Mouse (Mus musculus) midbrain, embryonic 16.5 days (tissue): ENCODE measurements at regions not wholly inside any gene's neighbourhood (a gene's known extent, or its start where the extent isn't known, plus 50 kb on each side); places are given as distances from the start of the nearest gene placed in this dataset.
"Not testable (repeated sequence)": the region's sequence is repeated elsewhere in the genome, so short reads cannot be mapped to it uniquely, and the experiment has no call there.

Experiments used
- ATAC-seq: fragments of 200-750 bp; cut with Nextera tagmentation; 2 replicates; pipeline ENCODE4 v1.8.0; 2017; ENCODE audit warnings: moderate TSS enrichment
- H3K27ac ChIP-seq: fragments of 300-500 bp; sonication (generic); 2 replicates; pipeline ENCODE4 v1.5.1; 2014; ENCODE audit warnings: mild to moderate bottlenecking, low read length, mixed read lengths
- H3K27me3 ChIP-seq: fragments of 300-500 bp; sonication (generic); 2 replicates; pipeline ENCODE4 v1.6.1; 2014; ENCODE audit warnings: low read depth, low read length, mixed read lengths; ENCODE audit not compliant: control insufficient read depth, insufficient read depth
- H3K36me3 ChIP-seq: fragments of 300-500 bp; sonication (generic); 2 replicates; pipeline ENCODE4 v1.6.1; 2014; ENCODE audit warnings: mild to moderate bottlenecking, low read length, moderate library complexity, mixed read lengths; ENCODE audit not compliant: control insufficient read depth, insufficient read depth
- H3K4me1 ChIP-seq: fragments of 300-500 bp; sonication (generic); 2 replicates; pipeline ENCODE4 v1.6.1; 2014; ENCODE audit warnings: mild to moderate bottlenecking, low read length, mixed read lengths; ENCODE audit not compliant: control insufficient read depth, insufficient read depth
- H3K4me2 ChIP-seq: fragments of 300-500 bp; sonication (generic); 2 replicates; pipeline ENCODE4 v1.6.1; 2014; ENCODE audit warnings: mild to moderate bottlenecking, low read length, mixed read lengths
- H3K4me3 ChIP-seq: fragments of 300-500 bp; sonication (generic); 2 replicates; pipeline ENCODE4 v1.5.1; 2014; ENCODE audit warnings: low read depth, mild to moderate bottlenecking, low read length, moderate library complexity, mixed read lengths
- H3K9ac ChIP-seq: fragments of 300-500 bp; sonication (generic); 2 replicates; pipeline ENCODE4 v1.6.1; 2014; ENCODE audit warnings: low read depth, low read length, mixed read lengths
- H3K9me3 ChIP-seq: fragments of 300-500 bp; sonication (generic); replicated peaks from 2 replicates; pipeline ENCODE4 v1.6.1; 2014; ENCODE audit warnings: mild to moderate bottlenecking, low read length, mixed read lengths; ENCODE audit not compliant: control insufficient read depth, poor library complexity, severe bottlenecking
- WGBS: fragments of 180-500 bp; shearing (Covaris S2); extraction: QIAGEN DNeasy Blood & Tissue Kit; methylation state at CpG from one replicate; pipeline ENCODE4 v1.1.7; 2014; 5-methylcytosine and 5-hydroxymethylcytosine counted together

DNA sequence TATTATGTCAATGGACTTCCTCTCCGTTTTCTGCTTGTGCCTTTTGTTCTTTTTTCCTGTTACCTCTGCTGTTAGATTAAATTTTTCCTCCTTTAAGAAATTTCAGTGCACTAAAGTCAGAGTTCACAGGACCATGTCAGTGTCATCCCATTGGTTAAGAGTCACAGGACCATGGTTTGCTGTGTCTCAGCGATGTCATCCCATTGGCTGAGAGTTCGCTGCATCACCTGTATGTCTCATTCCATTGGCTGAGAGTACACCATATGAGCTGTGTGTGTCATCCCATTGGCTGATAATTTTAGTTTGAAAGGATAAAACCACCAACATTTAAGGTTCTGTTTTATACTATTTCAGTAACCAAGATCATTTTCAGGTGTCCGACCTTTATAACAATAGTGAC lies 50.7 kb upstream of the Jade1 start:
- H3K4me2 ChIP-seq = no peak overlapping the region
- no peak for ATAC-seq
- H3K4me3 ChIP-seq = no peak overlapping the region
- no peaks in the 10 kb centered on the region for H3K9me3 ChIP-seq
- H3K36me3 ChIP-seq = no peaks in the 10 kb centered on the region
- no peak overlapping the region for H3K9ac ChIP-seq
- H3K27ac ChIP-seq = no peak overlapping the region
- H3K27me3 ChIP-seq = no peaks in the 10 kb centered on the region
- no peaks in the 10 kb centered on the region for H3K4me1 ChIP-seq
- 93% methylated on average over 4 of the region's 4 CpGs for WGBS

DNA sequence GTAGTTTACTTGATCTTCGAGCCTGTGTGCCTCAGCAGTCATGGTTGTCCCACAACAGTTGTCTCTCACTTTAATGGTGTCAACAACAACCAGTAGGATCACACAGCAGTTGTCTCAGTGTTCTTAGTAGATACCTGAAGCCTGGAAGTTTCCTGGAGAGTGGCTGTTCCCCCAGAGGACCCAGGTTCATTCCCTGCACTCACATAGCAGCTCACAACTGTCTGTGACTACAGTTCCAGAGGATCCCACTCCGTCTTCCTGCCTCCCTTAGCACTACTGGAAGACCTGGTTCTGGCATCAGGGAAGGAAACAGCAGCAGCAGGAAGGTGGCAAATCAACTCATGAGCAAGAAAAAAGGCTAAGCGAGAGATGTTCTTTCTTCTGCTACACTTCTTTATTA lies 53.4 kb upstream of the Jade1 start:
- H3K4me3 ChIP-seq = no peak overlapping the region
- H3K36me3 ChIP-seq = no peaks in the 10 kb centered on the region
- H3K27ac ChIP-seq = no peak overlapping the region
- H3K9ac ChIP-seq = no peak overlapping the region
- no peaks in the 10 kb centered on the region for H3K9me3 ChIP-seq
- no peak for ATAC-seq
- no peak overlapping the region for H3K4me2 ChIP-seq
- H3K27me3 ChIP-seq = no peaks in the 10 kb centered on the region
- 91% methylated on average over 3 of the region's 3 CpGs for WGBS
- no peaks in the 10 kb centered on the region for H3K4me1 ChIP-seq

DNA sequence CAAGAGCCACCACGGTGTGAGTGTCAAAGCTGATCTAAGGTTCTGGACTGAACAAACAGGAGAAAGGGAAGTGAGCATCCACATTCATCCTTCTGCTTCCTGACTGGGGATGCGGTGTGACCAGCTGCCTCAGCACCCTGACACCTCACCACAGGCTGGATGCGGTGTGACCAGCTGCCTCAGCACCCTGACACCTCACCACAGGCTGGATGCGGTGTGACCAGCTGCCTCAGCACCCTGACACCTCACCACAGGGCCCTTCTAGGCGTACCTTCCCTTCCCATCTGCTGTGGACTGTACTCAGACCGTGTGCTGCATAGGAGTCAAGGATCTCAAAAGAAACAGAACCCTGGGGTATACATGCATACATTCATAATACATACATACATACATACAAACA lies 53.9 kb upstream of the Jade1 start:
- not testable (repeated sequence) for H3K4me1 ChIP-seq, H3K27ac ChIP-seq, ATAC-seq, H3K4me2 ChIP-seq, H3K27me3 ChIP-seq, H3K9ac ChIP-seq, H3K4me3 ChIP-seq, H3K9me3 ChIP-seq, H3K36me3 ChIP-seq
- WGBS = 79% methylated on average over 6 of the region's 6 CpGs

DNA sequence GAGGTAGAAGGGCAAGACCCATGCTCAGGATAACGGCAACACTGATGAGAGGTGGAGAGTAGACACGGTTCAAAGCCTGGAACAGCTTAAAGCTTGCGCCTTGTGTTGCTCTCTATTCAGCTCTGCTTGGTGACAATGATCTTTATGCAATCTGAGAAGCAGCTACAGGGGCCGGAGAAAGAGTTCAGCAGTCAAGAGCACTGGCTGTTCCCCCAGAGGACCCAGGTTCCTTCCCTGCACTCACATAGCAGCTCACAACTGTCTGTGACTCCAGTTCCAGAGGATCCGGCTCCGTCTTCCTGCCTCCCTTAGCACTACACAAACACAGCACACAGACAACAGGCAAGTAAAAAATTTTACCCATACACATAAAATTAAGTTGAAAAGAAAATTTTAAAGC lies 54.4 kb upstream of the Jade1 start:
- H3K9me3 ChIP-seq = no peaks in the 10 kb centered on the region
- H3K27me3 ChIP-seq = no peaks in the 10 kb centered on the region
- no peak overlapping the region for H3K4me2 ChIP-seq
- no peak overlapping the region for H3K9ac ChIP-seq
- H3K4me1 ChIP-seq = no peaks in the 10 kb centered on the region
- H3K27ac ChIP-seq = no peak overlapping the region
- no peaks in the 10 kb centered on the region for H3K36me3 ChIP-seq
- ATAC-seq = no peak
- H3K4me3 ChIP-seq = no peak overlapping the region
- WGBS = 73% methylated on average over 6 of the region's 6 CpGs

DNA sequence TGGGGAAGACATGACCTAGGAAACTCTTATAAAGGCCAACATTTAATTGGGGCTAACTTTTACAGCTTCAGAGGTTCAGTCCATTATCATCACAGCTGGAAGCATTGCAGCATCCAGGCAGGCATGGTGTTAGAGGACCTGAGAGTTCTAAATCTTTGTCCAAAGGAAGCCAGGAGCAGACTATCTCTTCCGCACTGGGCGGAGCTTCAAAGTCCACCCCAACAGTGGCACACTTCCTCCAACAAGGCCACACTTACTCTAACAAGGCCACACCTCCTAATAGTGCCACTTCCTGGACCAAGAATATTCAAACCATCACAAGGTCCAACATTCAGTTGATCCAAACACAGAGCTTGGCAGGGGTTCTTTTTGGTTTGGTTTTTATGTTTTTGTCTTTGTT lies 55.9 kb upstream of the Jade1 start:
- ATAC-seq = no peak
- H3K9me3 ChIP-seq = no peaks in the 10 kb centered on the region
- 91% methylated on average over 2 of the region's 2 CpGs for WGBS
- no peaks in the 10 kb centered on the region for H3K36me3 ChIP-seq
- H3K4me2 ChIP-seq = no peak overlapping the region
- no peaks in the 10 kb centered on the region for H3K27me3 ChIP-seq
- no peak overlapping the region for H3K4me3 ChIP-seq
- H3K4me1 ChIP-seq = no peaks in the 10 kb centered on the region
- no peak overlapping the region for H3K9ac ChIP-seq
- H3K27ac ChIP-seq = no peak overlapping the region

DNA sequence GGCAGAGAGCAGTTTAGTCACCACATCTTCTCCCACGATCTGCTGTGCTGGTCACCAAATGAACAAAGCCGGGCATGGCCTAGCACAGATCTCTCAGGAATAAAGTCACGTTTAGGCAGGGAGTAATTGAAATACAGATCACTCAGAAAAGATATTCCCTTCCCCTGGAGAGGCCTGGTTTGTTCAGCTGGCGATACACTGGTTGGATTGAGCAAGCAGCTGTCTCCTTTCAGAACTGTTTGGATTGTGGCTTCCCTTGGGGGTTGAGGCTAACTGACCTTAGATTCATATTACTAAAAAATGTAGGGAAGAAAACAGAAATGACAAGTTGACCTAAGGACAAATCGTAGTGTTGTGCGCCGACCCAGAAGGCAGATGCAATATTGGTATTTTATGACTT lies 56.7 kb upstream of the Jade1 start:
- H3K4me3 ChIP-seq = no peak overlapping the region
- no peaks in the 10 kb centered on the region for H3K4me1 ChIP-seq
- no peak overlapping the region for H3K27ac ChIP-seq
- no peak for ATAC-seq
- H3K9ac ChIP-seq = no peak overlapping the region
- no peak overlapping the region for H3K4me2 ChIP-seq
- no peaks in the 10 kb centered on the region for H3K27me3 ChIP-seq
- H3K9me3 ChIP-seq = no peaks in the 10 kb centered on the region
- WGBS = 78% methylated on average over 7 of the region's 7 CpGs
- H3K36me3 ChIP-seq = no peaks in the 10 kb centered on the region

DNA sequence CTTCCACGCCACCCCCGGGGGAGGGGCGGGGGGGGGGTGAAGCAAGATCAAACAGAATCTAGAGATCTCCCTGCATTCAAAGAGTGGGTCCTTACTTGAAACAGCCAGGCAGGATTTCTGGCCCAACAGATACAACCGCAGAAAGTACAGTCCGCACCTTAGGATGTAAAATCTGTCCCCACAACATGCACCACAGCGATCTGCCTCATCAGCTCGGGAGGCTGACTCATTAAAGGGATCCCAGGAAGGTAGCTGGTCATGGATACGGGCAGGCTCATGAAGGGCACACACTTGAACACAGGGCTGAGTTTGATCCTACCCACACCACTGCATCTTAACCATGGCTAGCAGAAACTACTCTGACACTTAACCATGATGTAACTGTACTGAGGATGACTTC lies 57.8 kb upstream of the Jade1 start:
- ATAC-seq = no peak
- Histone ChIP-seq H3K27me3 (no peaks in the 10 kb centered on the region), H3K27ac (no peak overlapping the region), H3K4me1 (no peaks in the 10 kb centered on the region), H3K9ac (no peak overlapping the region), H3K36me3 (no peaks in the 10 kb centered on the region), H3K4me3 (no peak overlapping the region), H3K9me3 (no peaks in the 10 kb centered on the region), H3K4me2 (no peak overlapping the region)
- WGBS = 80% methylated on average over 8 of the region's 8 CpGs

DNA sequence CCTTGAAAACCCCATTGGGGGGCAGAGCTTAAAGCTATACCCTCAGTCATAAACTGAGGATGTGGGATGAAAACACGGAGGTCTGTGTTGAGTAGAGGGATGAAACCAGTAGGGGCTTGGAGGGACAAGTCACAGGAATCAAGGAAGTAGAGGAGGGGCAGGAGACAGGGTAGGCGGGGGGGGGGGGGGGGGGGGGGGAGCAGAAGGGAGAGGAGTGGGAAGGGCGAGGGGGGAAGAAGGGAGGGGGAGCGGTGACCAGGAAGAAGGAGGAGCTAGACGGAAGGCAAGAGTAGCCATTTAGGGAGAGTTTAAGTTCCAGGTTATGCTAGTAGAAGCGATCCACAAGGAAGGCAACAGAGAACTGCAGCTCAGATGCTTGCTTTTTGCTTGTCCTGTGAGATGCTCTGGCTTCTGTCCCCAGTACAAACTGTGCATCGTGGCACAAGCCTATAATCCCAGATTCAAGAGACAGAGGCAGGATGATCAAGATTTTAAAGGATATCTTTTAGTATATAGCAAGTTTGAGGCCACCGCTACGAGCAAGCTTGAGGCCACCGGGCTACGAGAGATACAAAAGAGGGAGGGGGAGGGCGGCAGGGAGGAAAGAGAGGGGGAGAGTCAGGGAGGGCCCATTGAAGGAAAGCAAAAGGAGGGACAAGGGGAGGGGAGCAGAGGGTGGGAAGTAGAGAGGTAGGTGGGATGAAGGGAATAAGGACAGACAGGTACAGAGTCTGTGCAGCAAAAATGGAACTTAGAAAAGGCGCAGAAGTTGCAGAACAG lies 58.4 kb upstream of the Jade1 start:
- no peak overlapping the region for H3K9ac ChIP-seq
- no peaks in the 10 kb centered on the region for H3K27me3 ChIP-seq
- no peak overlapping the region for H3K4me2 ChIP-seq
- 63% methylated on average over 12 of the region's 13 CpGs for WGBS
- H3K4me3 ChIP-seq = no peak overlapping the region
- H3K36me3 ChIP-seq = no peaks in the 10 kb centered on the region
- H3K4me1 ChIP-seq = no peaks in the 10 kb centered on the region
- no peak overlapping the region for H3K27ac ChIP-seq
- ATAC-seq = no peak
- H3K9me3 ChIP-seq = no peaks in the 10 kb centered on the region

DNA sequence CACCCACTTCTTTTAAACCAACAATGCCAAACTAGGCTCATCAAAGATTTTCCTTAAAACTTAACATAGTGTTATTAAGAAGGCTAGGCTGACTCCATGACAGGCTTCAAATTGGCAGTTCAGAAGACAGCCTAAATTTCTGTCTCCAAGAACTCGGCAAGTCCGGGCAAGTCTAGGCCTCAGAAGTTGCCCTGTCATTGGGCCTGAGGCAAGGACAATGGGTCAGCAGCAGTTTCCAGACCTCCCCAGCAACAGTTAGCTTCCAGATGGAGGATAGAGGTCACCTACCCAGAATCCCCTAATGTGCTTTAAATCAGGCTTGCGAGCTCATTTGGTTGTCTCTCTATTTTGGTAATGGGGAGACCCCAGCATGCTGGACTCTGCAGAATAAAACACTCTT lies 59.6 kb upstream of the Jade1 start:
- no peak overlapping the region for H3K27ac ChIP-seq
- H3K9me3 ChIP-seq = no peaks in the 10 kb centered on the region
- WGBS = 91% methylated on average over 3 of the region's 3 CpGs
- no peak overlapping the region for H3K9ac ChIP-seq
- no peaks in the 10 kb centered on the region for H3K27me3 ChIP-seq
- no peak for ATAC-seq
- H3K4me3 ChIP-seq = no peak overlapping the region
- H3K36me3 ChIP-seq = no peaks in the 10 kb centered on the region
- H3K4me1 ChIP-seq = no peaks in the 10 kb centered on the region
- no peak overlapping the region for H3K4me2 ChIP-seq
